Mouse (Mus musculus) ZHBTc4 (cell line): ENCODE results near the gene Fmnl1.
A peak's percentile ranks its signal among the peaks of the same experiment; 100 is the strongest.

ENCODE experiments used
- DNase-seq: peaks from one replicate; pipeline ENCODE4 v3.0.0-alpha.2; 2011; ENCODE audit warnings: low read depth, low spot score

The Fmnl1 gene

DNA sequence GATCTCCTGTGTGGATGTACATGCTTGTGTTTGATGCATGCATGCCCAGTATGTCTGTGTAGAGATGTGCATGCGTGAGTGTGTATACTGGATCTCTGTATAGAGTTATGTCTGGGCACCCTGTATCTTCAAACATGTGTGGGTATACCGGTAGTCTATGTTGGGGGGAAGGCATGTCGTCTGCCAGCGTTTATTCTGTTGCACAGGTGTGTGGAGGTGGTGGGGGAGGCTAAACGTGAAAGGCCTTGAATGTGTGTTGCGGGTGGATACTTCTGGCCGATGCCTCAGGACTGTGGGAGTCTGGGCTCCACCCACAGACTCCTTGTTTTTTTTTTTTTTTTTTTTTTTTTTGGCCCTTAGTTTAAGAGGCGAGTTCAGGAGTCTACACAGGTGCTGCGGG, 10.4 kb downstream of the Fmnl1 start:
- no peak for DNase-seq

DNA sequence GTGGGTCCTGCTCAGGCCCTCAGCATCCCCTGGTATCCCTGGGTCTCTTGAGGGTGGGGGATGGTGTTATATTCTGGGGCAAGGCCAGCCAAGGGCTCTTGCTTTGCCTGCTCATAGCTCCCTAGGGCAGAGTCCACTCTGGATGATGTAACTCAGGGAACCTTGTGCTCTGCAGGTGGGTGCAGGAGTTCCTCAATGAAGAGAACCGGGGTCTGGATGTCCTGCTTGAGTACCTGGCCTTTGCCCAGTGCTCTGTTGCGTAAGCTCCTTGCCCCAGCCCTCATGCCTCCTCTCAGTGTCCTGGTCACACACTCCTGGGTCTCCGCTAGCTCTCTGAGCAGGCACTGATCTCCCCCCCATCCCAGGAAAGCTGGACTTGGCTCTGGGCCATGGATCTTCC, 11.0 kb downstream of the Fmnl1 start:
- DNase-seq: no peak

DNA sequence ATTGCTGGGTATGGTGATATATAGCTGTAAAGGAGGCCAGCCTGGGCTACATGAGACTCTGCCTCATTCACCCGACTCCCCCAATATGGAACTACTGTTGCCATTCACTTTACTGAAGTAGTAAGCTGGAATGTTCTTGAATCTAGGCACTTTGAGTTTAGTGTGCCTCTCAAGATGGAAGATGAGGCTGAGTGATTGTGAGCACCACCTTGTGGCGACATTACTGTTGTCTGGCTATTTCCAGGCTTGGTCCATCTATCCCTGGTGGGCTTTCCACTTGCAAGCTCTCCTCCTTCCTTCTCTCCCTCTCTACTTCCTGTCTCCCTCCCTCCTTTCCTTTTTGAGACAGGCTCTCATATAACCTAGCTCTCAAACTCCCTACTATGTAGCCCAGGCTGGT, 14.0 kb downstream of the Fmnl1 start:
- DNase-seq: peak; percentile 55

DNA sequence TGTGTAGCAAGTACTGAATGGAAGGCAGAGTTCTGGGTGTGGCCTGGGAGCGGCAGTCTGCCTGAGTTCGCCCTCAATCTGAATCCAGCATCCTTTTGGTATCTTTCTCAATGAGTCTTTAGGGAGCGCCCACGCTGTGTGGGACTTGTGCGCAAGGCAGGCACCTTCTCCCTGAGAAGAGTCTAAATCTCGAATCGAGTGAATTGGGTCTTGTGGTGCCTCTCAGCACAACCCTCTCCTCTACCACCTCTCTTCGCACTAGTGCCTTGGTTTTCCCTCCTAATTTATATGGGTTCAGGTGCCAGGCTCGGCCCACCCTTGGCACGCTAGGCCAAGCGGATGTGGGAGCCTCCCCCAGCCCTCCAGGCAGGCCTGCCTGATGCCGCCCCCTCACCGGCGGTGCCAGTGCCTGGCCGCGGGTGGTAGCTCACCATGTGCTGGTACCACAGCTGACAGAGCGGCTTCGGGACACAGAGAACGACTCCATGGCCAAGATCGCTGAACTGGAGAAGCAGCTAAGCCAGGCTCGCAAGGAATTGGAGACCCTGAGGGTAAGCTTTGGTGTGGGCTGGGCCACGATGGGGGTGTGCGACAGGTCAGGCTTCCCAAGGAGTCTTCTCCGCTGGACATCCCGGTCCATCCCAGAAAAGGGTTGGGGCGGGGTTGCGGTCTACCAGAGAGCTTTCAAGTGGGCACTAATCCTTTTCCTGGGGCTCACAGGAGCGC, 21.5 kb downstream of the Fmnl1 start:
- no peak for DNase-seq

- peak; percentile 60 for DNase-seq
Measured at GRCm38 (mm10) chr11:103192956-103193824, 22.3 kb downstream of the Fmnl1 start.

DNA sequence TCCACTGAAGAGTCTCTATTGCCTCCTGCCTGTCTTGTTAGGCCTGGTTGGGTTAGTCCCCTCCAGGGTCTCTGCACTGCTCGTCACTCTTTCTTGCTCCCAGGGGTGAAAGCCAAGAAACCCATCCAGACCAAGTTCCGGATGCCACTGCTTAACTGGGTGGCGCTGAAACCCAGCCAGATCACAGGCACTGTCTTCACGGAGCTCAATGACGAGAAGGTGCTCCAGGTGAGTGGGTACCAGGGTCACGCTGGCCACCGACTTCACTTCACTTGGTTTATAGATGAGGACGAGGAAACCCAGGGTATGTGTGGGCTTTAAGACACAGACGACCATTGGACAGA, 22.9 kb downstream of the Fmnl1 start:
- DNase-seq: no peak

GRCm38 (mm10) chr11:103195236-103195635, 24.3 kb downstream of the Fmnl1 start:
- no peak for DNase-seq

GRCm38 (mm10) chr11:103195656-103196055, 24.7 kb downstream of the Fmnl1 start:
- no peak for DNase-seq

DNA sequence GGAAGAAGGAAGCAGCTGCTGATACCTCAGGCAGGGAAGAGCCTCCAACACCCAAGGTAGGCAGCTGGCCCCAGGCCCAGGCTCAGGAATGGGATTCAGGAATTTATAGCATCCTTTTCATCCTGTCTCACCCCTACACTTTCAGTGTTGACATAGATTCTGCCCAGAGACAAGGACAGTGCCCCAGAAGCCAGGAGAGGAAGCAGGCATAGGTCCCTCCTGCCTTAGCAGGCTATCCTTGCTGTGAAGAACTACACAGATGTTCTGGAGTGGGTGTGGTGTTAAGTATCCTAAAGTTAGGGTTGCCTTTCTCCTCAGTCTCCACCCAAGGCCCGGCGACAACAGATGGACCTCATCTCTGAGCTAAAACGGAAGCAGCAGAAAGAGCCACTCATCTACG, 26.4 kb downstream of the Fmnl1 start:
- DNase-seq: no peak

DNA sequence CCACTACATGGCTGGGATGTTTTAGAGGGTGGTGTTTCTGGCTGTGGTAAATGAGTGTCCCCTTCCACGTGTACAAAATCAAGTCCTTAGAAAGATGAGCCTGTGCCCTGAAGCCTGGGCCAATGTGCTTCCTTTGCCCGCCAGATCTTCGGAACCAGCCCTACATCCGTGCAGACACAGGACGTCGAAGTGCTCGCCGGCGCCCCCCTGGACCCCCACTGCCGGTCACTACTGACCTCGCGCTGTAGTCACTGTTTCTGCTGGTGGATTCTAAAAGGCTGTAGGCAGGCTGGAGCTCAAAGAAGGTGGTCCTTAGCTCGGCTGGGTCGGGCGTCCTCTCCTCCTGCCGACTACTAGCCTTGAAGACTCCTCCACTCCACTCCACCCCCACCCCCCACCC, 27.4 kb downstream of the Fmnl1 start:
- DNase-seq: no peak

- DNase-seq: peak; percentile 86
Measured at GRCm38 (mm10) chr11:103198911-103199803, 28.2 kb downstream of the Fmnl1 start.

GRCm38 (mm10) chr11:103201664-103202063, 30.8 kb downstream of the Fmnl1 start:
- DNase-seq: no peak

DNA sequence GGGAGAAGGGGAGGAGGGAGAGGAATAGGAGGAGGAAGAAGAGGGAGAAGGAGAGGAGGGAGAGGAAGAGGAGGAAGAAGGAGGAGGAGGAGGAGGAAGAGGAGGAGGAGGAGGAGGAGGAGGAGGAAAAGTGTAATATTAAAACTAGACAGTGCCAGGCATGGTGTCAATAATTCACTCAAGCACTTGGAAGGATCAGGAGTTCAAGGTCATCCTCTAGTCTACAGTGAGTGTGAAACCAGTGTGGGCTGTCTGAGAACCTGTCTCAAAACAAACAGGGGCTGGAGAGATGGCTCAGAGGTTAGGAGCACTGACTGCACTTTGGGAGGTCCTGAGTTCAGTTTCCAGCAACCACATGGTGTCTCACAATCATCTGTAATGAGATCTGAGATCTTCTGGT, 31.5 kb downstream of the Fmnl1 start:
- no peak for DNase-seq

DNA sequence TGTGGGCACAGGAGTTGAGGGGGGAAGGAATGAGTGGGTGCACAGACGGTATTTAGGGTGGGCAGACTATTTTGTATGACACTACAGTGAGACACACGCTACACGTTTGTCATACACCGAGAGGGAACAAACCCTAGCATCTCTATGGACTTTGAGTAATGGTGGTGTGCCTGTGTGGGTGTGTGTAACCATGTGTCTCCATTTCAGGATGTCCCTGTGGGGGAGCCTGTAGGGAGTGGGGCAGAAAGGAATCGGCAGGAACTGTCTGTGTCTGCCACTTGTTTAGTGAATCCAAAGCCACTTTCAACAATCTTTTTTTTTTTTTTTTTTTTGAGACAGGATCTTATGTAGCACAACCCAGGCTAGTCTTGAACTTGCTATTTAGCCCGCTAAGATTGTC, 35.3 kb downstream of the Fmnl1 start:
- DNase-seq: no peak

DNA sequence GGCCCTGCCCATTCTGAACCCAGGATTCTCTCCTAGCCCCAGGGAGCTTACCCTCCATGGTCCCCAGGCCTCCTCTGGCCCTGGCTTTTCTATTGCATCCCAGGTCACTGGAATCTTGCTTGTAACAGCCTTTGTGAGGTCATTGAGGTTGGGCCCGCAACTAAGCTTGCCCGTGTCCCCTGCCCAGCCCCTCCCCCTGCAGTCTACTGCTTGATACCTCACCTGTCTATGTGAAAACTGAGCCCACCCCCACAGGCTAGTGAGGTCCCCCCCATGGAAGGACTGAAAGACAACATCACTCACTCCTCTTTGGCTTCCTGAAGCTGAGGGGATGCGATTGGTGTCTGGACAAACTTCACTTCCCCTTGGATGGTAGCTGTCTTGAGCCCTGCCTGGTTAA, 37.6 kb downstream of the Fmnl1 start, which contains the start of gene 1700023F06Rik:
TSS of gene 1700023F06Rik (minus strand) at position 101 of the 400 bp plus-strand sequence.
- DNase-seq: no peak

DNA sequence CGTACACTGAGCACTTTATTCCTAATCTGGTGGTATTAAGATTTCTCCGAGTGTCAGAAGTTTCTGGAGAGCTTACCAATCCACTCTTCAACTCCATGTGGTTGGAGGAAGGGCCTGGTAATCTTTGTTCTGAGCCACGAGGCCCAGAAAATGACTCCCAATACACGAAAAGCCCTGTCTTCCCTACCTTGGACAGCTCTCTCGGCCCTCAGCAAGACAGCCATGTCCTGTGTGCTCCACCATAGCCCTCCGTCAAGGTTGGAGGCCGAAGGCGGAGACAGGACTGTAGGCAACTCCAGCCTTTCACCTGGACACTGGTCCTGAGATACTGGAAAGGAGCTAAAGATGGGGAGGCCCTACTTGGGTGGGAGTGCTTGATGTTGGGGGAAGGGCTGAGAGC, 39.4 kb downstream of the Fmnl1 start:
- DNase-seq: peak; percentile 64

DNA sequence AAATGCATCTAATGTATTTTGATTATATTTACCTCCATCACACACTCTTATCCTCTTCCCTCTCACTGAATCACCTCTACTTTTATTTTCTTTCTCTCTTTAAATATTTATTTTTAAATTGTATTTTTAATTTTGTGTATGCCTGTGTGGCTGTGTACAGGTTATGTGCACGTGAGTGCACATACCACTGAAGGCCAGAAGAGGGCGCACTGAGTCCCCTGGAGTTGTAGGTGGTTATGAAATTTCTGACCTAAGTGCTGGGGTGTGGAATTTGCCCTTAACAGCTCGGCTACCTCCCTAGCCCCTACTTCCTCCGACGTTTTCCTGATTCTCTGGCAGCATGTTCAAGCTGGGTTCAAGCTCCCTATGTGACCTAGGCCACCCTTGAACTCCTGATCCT, 42.8 kb downstream of the Fmnl1 start:
- peak; percentile 56 for DNase-seq

DNA sequence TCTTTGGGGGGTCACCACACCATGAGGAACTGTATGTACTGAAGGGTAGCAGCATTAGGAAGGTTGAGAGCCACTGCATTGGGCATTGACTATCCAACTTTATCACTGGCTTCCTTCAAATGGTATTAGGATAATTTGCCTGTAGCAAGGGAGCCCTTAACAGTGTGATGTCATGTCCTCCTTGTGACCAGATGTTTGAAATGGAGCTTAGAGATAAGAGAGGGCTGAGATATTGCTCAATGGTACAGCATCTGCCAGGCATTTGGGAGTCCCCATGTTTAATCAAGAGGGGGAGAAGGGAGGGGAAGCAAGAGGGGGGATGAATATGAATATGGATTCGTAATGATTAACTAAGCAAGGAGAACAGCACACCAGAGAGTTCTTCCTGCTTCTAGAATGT, 44.4 kb downstream of the Fmnl1 start:
- no peak for DNase-seq

- DNase-seq: peak; percentile 51
Measured at GRCm38 (mm10) chr11:103217790-103218516, 47.0 kb downstream of the Fmnl1 start, which contains the start of gene Spata32. Gene Spata32, minus strand, starts transcription at chr11:103218432.

- no peak for DNase-seq
Measured at GRCm38 (mm10) chr11:103218517-103218901, 47.6 kb downstream of the Fmnl1 start.

- no peak for DNase-seq
Measured at GRCm38 (mm10) chr11:103219259-103219658, 48.4 kb downstream of the Fmnl1 start.
